Mouse (Mus musculus) MEL (cell line): ENCODE measurements around the gene Hsd17b12. TPM values are rescaled to one million over a fixed set of nuclear protein-coding genes. Genes with fewer than 3 reads are reported as not detected.
A peak's percentile ranks its signal among the peaks of the same experiment; 100 is the strongest.

Source experiments
- DNase-seq: peaks from one replicate; pipeline ENCODE4 v3.0.0; 2011; ENCODE audit warnings: low read depth, low spot score
- H3K27ac ChIP-seq: 2 replicates; pipeline ENCODE4 v1.5.1; 2012; ENCODE audit warnings: low read depth, mild to moderate bottlenecking, control low read depth, low read length, moderate library complexity; ENCODE audit not compliant: control insufficient read depth
- H3K27me3 ChIP-seq, 2 experiments: fragments of 150-350 bp in 1 of 2; sonication (generic) in 1 of 2; 2 replicates each; pipeline ENCODE4 v1.6.1; 2012; ENCODE audit warnings: low read length in 2 of 2, mild to moderate bottlenecking in 2 of 2, improper control_type of control experiment in 1 of 2, moderate library complexity in 1 of 2; ENCODE audit not compliant: insufficient read depth in 2 of 2, control insufficient read depth in 1 of 2
- H3K36me3 ChIP-seq, 2 experiments: 2 replicates each; pipeline ENCODE4 v1.6.1; 2012 to 2014; ENCODE audit warnings: low read length in 2 of 2, improper control_type of control experiment in 1 of 2, inconsistent platforms in 1 of 2, mild to moderate bottlenecking in 1 of 2; ENCODE audit not compliant: insufficient read depth in 2 of 2, control insufficient read depth in 1 of 2
- H3K4me1 ChIP-seq, 2 experiments: fragments of 150-350 bp in 1 of 2; sonication (generic) in 1 of 2; 2 replicates each; pipeline ENCODE4 v1.6.1; 2012; ENCODE audit warnings: low read length in 2 of 2, improper control_type of control experiment in 1 of 2, mild to moderate bottlenecking in 1 of 2; ENCODE audit not compliant: insufficient read depth in 2 of 2, control insufficient read depth in 1 of 2
- H3K4me3 ChIP-seq, 2 experiments: fragments of 150-350 bp in 1 of 2; sonication (generic) in 1 of 2; 2 replicates each; pipeline ENCODE4 v1.5.1; 2012; ENCODE audit warnings: low read depth in 2 of 2, low read length in 2 of 2, mild to moderate bottlenecking in 2 of 2, moderate library complexity in 2 of 2, control low read depth in 1 of 2, improper control_type of control experiment in 1 of 2; ENCODE audit not compliant: control insufficient read depth in 1 of 2, insufficient read depth in 1 of 2
- H3K79me2 ChIP-seq: 2 replicates; pipeline ENCODE4 v1.6.1; 2012; ENCODE audit warnings: mild to moderate bottlenecking, low read length, moderate library complexity; ENCODE audit not compliant: control insufficient read depth, poor library complexity, insufficient read depth
- H3K9ac ChIP-seq: 2 replicates; pipeline ENCODE4 v1.6.1; 2012; ENCODE audit warnings: low read depth, mild to moderate bottlenecking, control low read depth, low read length, moderate library complexity; ENCODE audit not compliant: control insufficient read depth, poor library complexity, severe bottlenecking
- H3K9me3 ChIP-seq: fragments of 150-350 bp; sonication (generic); replicated peaks from 2 replicates; pipeline ENCODE4 v1.6.1; 2012; ENCODE audit warnings: mild to moderate bottlenecking, low read length, improper control_type of control experiment, moderate library complexity; ENCODE audit not compliant: insufficient read depth
- BHLHE40 ChIP-seq: IDR thresholded peaks from 2 replicates; pipeline ENCODE4 v1.6.1; 2012; ENCODE audit warnings: low read depth, mild to moderate bottlenecking, inconsistent platforms, low read length, improper control_type of control experiment, borderline replicate concordance
- CHD1 ChIP-seq: IDR thresholded peaks from 2 replicates; pipeline ENCODE4 v1.6.1; 2012; ENCODE audit warnings: low read depth, mild to moderate bottlenecking, inconsistent platforms, low read length, improper control_type of control experiment
- CHD2 ChIP-seq: IDR thresholded peaks from 2 replicates; pipeline ENCODE4 v1.6.1; 2011; ENCODE audit warnings: low read length, improper control_type of control experiment
- CTCF ChIP-seq, 3 experiments: IDR thresholded peaks in 2 of 3; conservative IDR thresholded peaks in 1 of 3; 2 replicates each; pipeline ENCODE4 v1.5.1; 2011 to 2012; ENCODE audit warnings: low read length in 3 of 3, low read depth in 2 of 3, mild to moderate bottlenecking in 2 of 3, improper control_type of control experiment in 1 of 3, inconsistent platforms in 1 of 3, mixed read lengths in 1 of 3, moderate library complexity in 1 of 3; ENCODE audit not compliant: control insufficient read depth in 1 of 3, insufficient read depth in 1 of 3, poor library complexity in 1 of 3, severe bottlenecking in 1 of 3
- E2F4 ChIP-seq: IDR thresholded peaks from 2 replicates; pipeline ENCODE4 v1.6.1; 2011; ENCODE audit warnings: low read depth, low read length, improper control_type of control experiment, borderline replicate concordance
- ETS1 ChIP-seq: IDR thresholded peaks from 2 replicates; pipeline ENCODE4 v1.6.1; 2012; ENCODE audit warnings: low read depth, mild to moderate bottlenecking, inconsistent platforms, low read length, improper control_type of control experiment, moderate library complexity
- GABPA ChIP-seq: IDR thresholded peaks from 2 replicates; pipeline ENCODE4 v1.6.1; 2012; ENCODE audit warnings: low read depth, mild to moderate bottlenecking, inconsistent platforms, low read length, improper control_type of control experiment, moderate library complexity
- GATA1 ChIP-seq: IDR thresholded peaks from 2 replicates; pipeline ENCODE4 v1.6.1; 2011; ENCODE audit warnings: low read depth, low read length, improper control_type of control experiment
- HCFC1 ChIP-seq: IDR thresholded peaks from 2 replicates; pipeline ENCODE4 v1.6.1; 2012; ENCODE audit warnings: low read depth, mild to moderate bottlenecking, inconsistent platforms, low read length, improper control_type of control experiment, moderate library complexity
- JUND ChIP-seq: IDR thresholded peaks from 2 replicates; pipeline ENCODE4 v1.6.1; 2011; ENCODE audit warnings: low read depth, mild to moderate bottlenecking, improper control_type of control experiment, low read length
- KAT2A ChIP-seq: conservative IDR thresholded peaks from 2 replicates; pipeline ENCODE4 v1.6.1; 2012; ENCODE audit warnings: low read depth, low read length, improper control_type of control experiment, inconsistent platforms
- MXI1 ChIP-seq: IDR thresholded peaks from 2 replicates; pipeline ENCODE4 v1.6.1; 2011; ENCODE audit warnings: mild to moderate bottlenecking, low read depth, low read length, improper control_type of control experiment
- MYC ChIP-seq: IDR thresholded peaks from 2 replicates; pipeline ENCODE4 v1.6.1; 2011; ENCODE audit warnings: low read depth, mild to moderate bottlenecking, low read length, improper control_type of control experiment, moderate library complexity
- NELFE ChIP-seq: IDR thresholded peaks from 2 replicates; pipeline ENCODE4 v1.6.1; 2011; ENCODE audit warnings: low read depth, low read length, improper control_type of control experiment
- POLR2A ChIP-seq, 2 experiments: IDR thresholded peaks; 2 replicates each; pipeline ENCODE4 v1.6.1; 2011 to 2012; ENCODE audit warnings: low read length in 2 of 2, mild to moderate bottlenecking in 2 of 2, control low read depth in 1 of 2, improper control_type of control experiment in 1 of 2, low read depth in 1 of 2, moderate library complexity in 1 of 2; ENCODE audit not compliant: control insufficient read depth in 1 of 2, insufficient read depth in 1 of 2, poor library complexity in 1 of 2
- POLR2AphosphoS2 ChIP-seq: IDR thresholded peaks from 2 replicates; pipeline ENCODE4 v1.6.1; 2011; ENCODE audit warnings: low read length, improper control_type of control experiment
- POLR2AphosphoS5 ChIP-seq: IDR thresholded peaks from 2 replicates; pipeline ENCODE4 v1.6.1; 2012; ENCODE audit warnings: low read depth, borderline replicate concordance, mild to moderate bottlenecking, inconsistent platforms, low read length, moderate library complexity, mixed read lengths
- RAD21 ChIP-seq: IDR thresholded peaks from 2 replicates; pipeline ENCODE4 v1.6.1; 2011; ENCODE audit warnings: mild to moderate bottlenecking, low read depth, low read length, improper control_type of control experiment
- RCOR1 ChIP-seq: IDR thresholded peaks from 2 replicates; pipeline ENCODE4 v1.6.1; 2012; ENCODE audit warnings: low read depth, mild to moderate bottlenecking, inconsistent platforms, low read length, improper control_type of control experiment
- SIN3A ChIP-seq: IDR thresholded peaks from 2 replicates; pipeline ENCODE4 v1.6.1; 2012; ENCODE audit warnings: low read length, improper control_type of control experiment, inconsistent platforms
- SMC3 ChIP-seq: IDR thresholded peaks from 2 replicates; pipeline ENCODE4 v1.6.1; 2011; ENCODE audit warnings: low read depth, low read length, improper control_type of control experiment
- TCF12 ChIP-seq: IDR thresholded peaks from 2 replicates; pipeline ENCODE4 v1.6.1; 2014; ENCODE audit warnings: low read depth, mild to moderate bottlenecking, inconsistent platforms, low read length, improper control_type of control experiment, moderate library complexity
- USF1 ChIP-seq: IDR thresholded peaks from 2 replicates; pipeline ENCODE4 v1.6.1; 2014; ENCODE audit warnings: low read depth, mild to moderate bottlenecking, inconsistent platforms, low read length, improper control_type of control experiment, moderate library complexity
- USF2 ChIP-seq, 2 experiments: IDR thresholded peaks; 2 replicates each; pipeline ENCODE4 v1.6.1; 2011 to 2012; ENCODE audit warnings: improper control_type of control experiment in 2 of 2, low read length in 2 of 2, borderline replicate concordance in 1 of 2, inconsistent platforms in 1 of 2, low read depth in 1 of 2, mild to moderate bottlenecking in 1 of 2; ENCODE audit not compliant: insufficient read depth in 1 of 2
- ZC3H11A ChIP-seq: IDR thresholded peaks from 2 replicates; pipeline ENCODE4 v1.6.1; 2012; ENCODE audit warnings: low read depth, mild to moderate bottlenecking, inconsistent platforms, low read length, improper control_type of control experiment
- ZMIZ1 ChIP-seq: IDR thresholded peaks from 2 replicates; pipeline ENCODE4 v1.6.1; 2012; ENCODE audit warnings: low read depth, mild to moderate bottlenecking, inconsistent platforms, low read length, improper control_type of control experiment, moderate library complexity
- ZNF384 ChIP-seq: IDR thresholded peaks from 2 replicates; pipeline ENCODE4 v1.6.1; 2012; ENCODE audit warnings: low read depth, mild to moderate bottlenecking, inconsistent platforms, low read length, improper control_type of control experiment
- polyA plus RNA-seq, 2 experiments: library from polyadenylated mRNA; stranded (reverse) in 1 of 2; unstranded in 1 of 2; fragments of >175 nt in 1 of 2; fragments of >200 nt in 1 of 2; gene quantifications; 2 replicates each; pipeline versions ENCODE4 v1.2.1 to v1.2.4; 2012; ENCODE audit warnings: low replicate concordance in 2 of 2, low read depth in 1 of 2; ENCODE audit not compliant: insufficient read length in 2 of 2, insufficient read depth in 1 of 2, missing spikeins in 1 of 2
- total RNA-seq: library from RNA; depleted of rRNA; stranded (reverse); fragments of 300-350 nt; gene quantifications from 2 replicates; pipeline ENCODE4 v1.2.3, GENCODE M21; 2012

Hsd17b12 gene
- total and polyA plus RNA-seq, 3 experiments: 83.5 to 148 (median 94.6) TPM

GRCm38 (mm10) chr2:94062791-94063190 is 95.0 kb downstream of the Hsd17b12 start:
- no peak overlapping the region for H3K9ac ChIP-seq
- peaks cover 0 to 3% of the 10 kb centered on the region in 2 experiments; a peak in 1 of 4 replicates for H3K36me3 ChIP-seq
- no peaks in the 10 kb centered on the region for H3K27me3 ChIP-seq
- no peaks in the 10 kb centered on the region for H3K9me3 ChIP-seq
- no peaks in the 10 kb centered on the region for H3K4me1 ChIP-seq
- no peak overlapping the region for H3K27ac ChIP-seq
- H3K4me3 ChIP-seq: no peak overlapping the region
- no peaks in the 10 kb centered on the region for H3K79me2 ChIP-seq
- TF ChIP-seq BHLHE40 (no peak), GABPA (no peak), USF2 (IDR thresholded peaks at IDR 0.05; ENCODE audit: borderline replicate concordance in 1 of 2, insufficient read depth in 1 of 2, low read depth in 1 of 2, low read length in 2 of 2) (no peak), MYC (no peak), RCOR1 (no peak), POLR2AphosphoS2 (no peak), GATA1 (no peak), POLR2AphosphoS5 (no peak), JUND (no peak), POLR2A (IDR thresholded peaks at IDR 0.05; ENCODE audit: control insufficient read depth in 1 of 2, insufficient read depth in 1 of 2, low read depth in 1 of 2, low read length in 2 of 2, poor library complexity in 1 of 2) (no peak), ZMIZ1 (no peak), RAD21 (no peak), ZNF384 (no peak), CHD2 (no peak), ZC3H11A (no peak), E2F4 (no peak), NELFE (no peak)
- no peak for DNase-seq

GRCm38 (mm10) chr2:94059459-94059858 is 98.3 kb downstream of the Hsd17b12 start:
- Histone ChIP-seq H3K9ac (no peak overlapping the region), H3K27ac (no peak overlapping the region), H3K9me3 (no peaks in the 10 kb centered on the region), H3K4me3 (no peak overlapping the region), H3K27me3 (no peaks in the 10 kb centered on the region), H3K4me1 (no peaks in the 10 kb centered on the region), H3K79me2 (no peaks in the 10 kb centered on the region), H3K36me3 (no peaks in the 10 kb centered on the region; a peak in 1 of 4 replicates)
- peak; percentile 20 for DNase-seq
- no peak for TF ChIP-seq MXI1
- TF ChIP-seq TCF12: no peak
- no peak for TF ChIP-seq POLR2A (IDR thresholded peaks at IDR 0.05; ENCODE audit: control insufficient read depth in 1 of 2, insufficient read depth in 1 of 2, low read depth in 1 of 2, low read length in 2 of 2, poor library complexity in 1 of 2)
- TF ChIP-seq CHD1: no peak
- no peak for TF ChIP-seq RCOR1
- peak; percentile 12; the same call in 1 of the 2 replicates for TF ChIP-seq SMC3
- no peak for TF ChIP-seq JUND
- TF ChIP-seq ZNF384: no peak
- TF ChIP-seq USF1: no peak
- TF ChIP-seq KAT2A: no peak
- TF ChIP-seq HCFC1: no peak
- TF ChIP-seq BHLHE40: no peak
- TF ChIP-seq CTCF (IDR thresholded peaks at IDR 0.05 in 2 of 3, conservative IDR thresholded peaks at IDR 0.05 in 1 of 3; ENCODE audit: control insufficient read depth in 1 of 3, insufficient read depth in 1 of 3, low read depth in 2 of 3, low read length in 3 of 3, poor library complexity in 1 of 3, severe bottlenecking in 1 of 3): peak; percentile 29 to 39 (median 35); a peak in 5 of 6 replicates
- no peak for TF ChIP-seq ETS1
- no peak for TF ChIP-seq SIN3A
